Mouse (Mus musculus) limb, embryonic 10.5 days (tissue): ENCODE measurements around the gene Map3k5. TPM values are rescaled to one million over a fixed set of nuclear protein-coding genes. Genes with fewer than 3 reads are reported as not detected.

ENCODE experiments used
- DNase-seq: peaks from one replicate; pipeline ENCODE4 v3.0.0-alpha.2; 2017; ENCODE audit warnings: low spot score
- H3K27ac ChIP-seq: fragments of 300-500 bp; sonication (generic); 2 replicates; pipeline ENCODE4 v1.5.1; 2016; ENCODE audit warnings: mild to moderate bottlenecking
- H3K27me3 ChIP-seq: fragments of 300-500 bp; sonication (generic); 2 replicates; pipeline ENCODE4 v1.6.1; 2016; ENCODE audit warnings: low read depth, mild to moderate bottlenecking; ENCODE audit not compliant: poor library complexity, severe bottlenecking
- H3K36me3 ChIP-seq: fragments of 300-500 bp; sonication (generic); 2 replicates; pipeline ENCODE4 v1.6.1; 2016; ENCODE audit warnings: mild to moderate bottlenecking, moderate library complexity
- H3K4me1 ChIP-seq: fragments of 300-500 bp; sonication (generic); 2 replicates; pipeline ENCODE4 v1.6.1; 2016
- H3K4me3 ChIP-seq: fragments of 300-500 bp; sonication (generic); 2 replicates; pipeline ENCODE4 v1.5.1; 2016; ENCODE audit warnings: mild to moderate bottlenecking, moderate library complexity
- H3K9me3 ChIP-seq: fragments of 300-500 bp; sonication (generic); replicated peaks from 2 replicates; pipeline ENCODE4 v1.6.1; 2016; ENCODE audit warnings: mild to moderate bottlenecking
- WGBS: fragments of 180-500 bp; shearing (Covaris S2); methylation state at CpG from one replicate; pipeline ENCODE4 v1.1.7; 2016; 5-methylcytosine and 5-hydroxymethylcytosine counted together
- polyA plus RNA-seq: library from polyadenylated mRNA; unstranded; fragments of >200 nt; fragmentation: Nextera tagmentation; extraction: Ambion mirVana; gene quantifications from 2 replicates; pipeline ENCODE4 v1.2.1, GENCODE M21; 2016

The Map3k5 gene
- polyA plus RNA-seq, 1 experiment from 2014 or later = 0.44 TPM

GRCm38 (mm10) chr10:20006333-20007093, 72.2 kb downstream of the Map3k5 start:
- 87% methylated on average over 17 of the region's 17 CpGs for whole genome bisulfite sequencing
- H3K27ac ChIP-seq = no peak overlapping the region
- DNase-seq = no peak

DNA sequence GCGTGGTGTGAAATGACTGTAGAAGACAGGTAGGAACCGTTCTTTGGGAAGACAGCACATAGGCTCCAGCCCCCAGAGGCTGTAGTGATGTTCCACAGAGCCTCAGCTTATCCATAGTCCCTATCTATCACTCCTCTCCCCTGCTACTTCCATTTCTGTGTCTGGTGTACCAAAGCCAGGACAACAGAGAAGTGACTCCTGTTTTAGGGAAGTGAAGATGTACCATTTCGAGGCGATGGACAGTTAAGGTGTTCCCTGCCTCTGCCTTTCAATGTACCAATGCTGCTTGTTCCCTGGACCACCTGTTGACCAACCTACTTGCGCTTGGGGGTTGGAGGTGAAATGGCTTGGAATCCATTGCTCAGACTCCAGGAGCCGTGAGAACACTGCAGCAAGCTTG, 75.0 kb downstream of the Map3k5 start:
- DNase-seq = no peak
- WGBS = 91% methylated on average over 6 of the region's 6 CpGs
- H3K9me3 ChIP-seq = no peaks in the 10 kb centered on the region

More at GRCm38 (mm10) chr10:20006333-20007093, 72.2 kb downstream of the Map3k5 start:
- Histone ChIP-seq H3K4me1 (peaks cover 19% of the 10 kb centered on the region), H3K9me3 (no peaks in the 10 kb centered on the region), H3K4me3 (no peak overlapping the region), H3K27me3 (no peaks in the 10 kb centered on the region), H3K36me3 (no peaks in the 10 kb centered on the region)

DNA sequence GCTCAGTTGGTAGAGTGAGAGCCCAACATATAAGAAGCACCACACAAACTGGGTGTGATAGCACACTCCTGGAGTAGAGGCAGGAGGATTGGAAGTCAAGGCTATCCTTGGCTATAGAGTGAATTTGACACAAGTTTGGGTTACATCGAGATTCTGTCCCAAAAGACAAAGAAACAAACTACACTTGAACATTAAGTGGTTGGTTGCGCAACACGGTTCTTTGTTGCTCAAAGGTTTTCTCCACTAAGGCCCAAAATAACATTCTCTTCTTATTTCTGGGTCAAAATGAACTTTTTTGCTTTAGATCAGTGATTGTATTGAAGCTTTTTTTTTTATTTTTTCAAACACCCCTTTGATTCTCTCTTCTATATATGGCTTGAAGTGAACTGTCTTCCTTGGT, 75.7 kb downstream of the Map3k5 start:
- H3K4me3 ChIP-seq = no peak overlapping the region

More for the DNA sequence above, 75.0 kb downstream of the Map3k5 start:
- no peaks in the 10 kb centered on the region for H3K36me3 ChIP-seq
- peaks cover 7% of the 10 kb centered on the region for H3K4me1 ChIP-seq
- H3K27me3 ChIP-seq = no peaks in the 10 kb centered on the region
- H3K4me3 ChIP-seq = no peak overlapping the region
- H3K27ac ChIP-seq = no peak overlapping the region

GRCm38 (mm10) chr10:20018406-20018805, 84.1 kb downstream of the Map3k5 start:
- H3K4me1 ChIP-seq = no peaks in the 10 kb centered on the region
- H3K27me3 ChIP-seq = no peaks in the 10 kb centered on the region
- no peaks in the 10 kb centered on the region for H3K36me3 ChIP-seq
- no peak overlapping the region for H3K4me3 ChIP-seq
- WGBS = 97% methylated on average over 10 of the region's 10 CpGs
- H3K9me3 ChIP-seq = no peaks in the 10 kb centered on the region
- no peak overlapping the region for H3K27ac ChIP-seq
- no peak for DNase-seq

More for the DNA sequence above, 75.7 kb downstream of the Map3k5 start:
- DNase-seq = no peak
- H3K36me3 ChIP-seq = no peaks in the 10 kb centered on the region
- H3K27ac ChIP-seq = no peak overlapping the region
- 97% methylated on average over 3 of the region's 3 CpGs for WGBS
- H3K27me3 ChIP-seq = no peaks in the 10 kb centered on the region
- H3K9me3 ChIP-seq = no peaks in the 10 kb centered on the region
- H3K4me1 ChIP-seq = peaks cover 3% of the 10 kb centered on the region

GRCm38 (mm10) chr10:20018806-20019205, 84.5 kb downstream of the Map3k5 start:
- 94% methylated on average over 3 of the region's 3 CpGs for WGBS
- Histone ChIP-seq H3K27me3 (no peaks in the 10 kb centered on the region), H3K27ac (no peak overlapping the region), H3K36me3 (no peaks in the 10 kb centered on the region), H3K9me3 (no peaks in the 10 kb centered on the region), H3K4me1 (no peaks in the 10 kb centered on the region), H3K4me3 (no peak overlapping the region)
- no peak for DNase-seq

DNA sequence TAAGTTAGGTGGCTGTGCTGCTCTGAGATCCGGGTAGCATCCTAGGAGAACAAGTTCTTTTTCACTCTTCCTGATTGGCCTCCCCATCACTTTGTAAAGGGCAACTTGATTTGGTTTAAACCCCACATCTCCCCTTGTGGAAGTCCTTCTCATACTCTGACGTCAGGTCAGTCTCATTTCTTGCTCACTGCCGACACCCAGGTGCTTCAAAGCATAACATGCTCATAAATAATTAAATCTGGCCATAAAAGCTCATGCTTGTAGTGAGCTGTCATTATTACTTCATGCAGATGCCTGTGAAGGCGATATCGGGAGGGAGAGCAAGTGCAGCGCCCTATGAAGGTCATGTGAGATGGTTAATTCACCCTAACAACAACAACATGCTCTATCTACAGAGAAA, 87.0 kb downstream of the Map3k5 start:
- H3K4me1 ChIP-seq = no peaks in the 10 kb centered on the region
- WGBS = 87% methylated on average over 6 of the region's 6 CpGs
- DNase-seq = no peak
- H3K36me3 ChIP-seq = no peaks in the 10 kb centered on the region
- H3K4me3 ChIP-seq = no peak overlapping the region
- no peak overlapping the region for H3K27ac ChIP-seq
- H3K9me3 ChIP-seq = no peaks in the 10 kb centered on the region
- H3K27me3 ChIP-seq = no peaks in the 10 kb centered on the region

GRCm38 (mm10) chr10:20021670-20022468, 87.6 kb downstream of the Map3k5 start:
- H3K4me1 ChIP-seq = no peaks in the 10 kb centered on the region
- no peaks in the 10 kb centered on the region for H3K9me3 ChIP-seq
- no peaks in the 10 kb centered on the region for H3K36me3 ChIP-seq
- no peaks in the 10 kb centered on the region for H3K27me3 ChIP-seq
- DNase-seq = no peak
- no peak overlapping the region for H3K4me3 ChIP-seq
- no peak overlapping the region for H3K27ac ChIP-seq
- WGBS = 90% methylated on average over 15 of the region's 15 CpGs

DNA sequence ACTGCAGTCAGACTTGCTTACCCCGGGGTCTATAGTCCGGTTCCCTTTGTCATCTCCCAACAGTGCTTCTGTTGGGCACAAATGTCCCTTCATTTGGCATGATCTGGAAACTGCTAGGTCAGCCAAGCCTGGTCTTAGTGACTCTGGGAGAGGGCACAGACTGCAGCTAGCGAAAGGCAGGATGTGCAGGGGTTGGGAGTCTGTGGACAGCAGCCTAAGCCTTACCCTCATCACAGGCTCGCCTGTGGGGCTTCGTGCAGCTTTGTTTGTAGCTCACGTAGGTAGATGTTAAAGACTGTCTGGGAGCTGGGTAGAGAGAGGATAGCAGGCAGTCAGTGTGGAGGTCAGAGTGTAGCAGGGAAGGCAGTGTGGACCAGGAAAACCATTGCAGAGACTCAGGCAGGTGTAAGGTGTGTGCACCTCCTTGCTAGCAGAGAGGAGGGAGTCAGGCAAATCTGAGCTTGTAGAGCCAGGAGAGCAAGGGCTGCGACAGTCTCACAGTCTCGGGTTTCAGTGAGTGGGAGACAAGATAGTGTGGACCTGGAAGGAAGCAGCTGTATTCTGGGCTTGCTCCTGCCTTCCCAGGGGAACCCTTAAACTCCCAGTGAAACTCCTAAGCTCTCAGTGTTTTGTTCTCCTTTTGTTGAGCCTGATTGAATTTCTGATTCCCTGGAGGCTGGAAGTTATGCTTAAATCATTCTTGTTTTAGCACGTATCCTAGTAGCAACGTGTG, 88.5 kb downstream of the Map3k5 start:
- H3K4me1 ChIP-seq = no peaks in the 10 kb centered on the region
- H3K27me3 ChIP-seq = no peaks in the 10 kb centered on the region
- no peak overlapping the region; the same call in 1 of the 2 replicates for H3K27ac ChIP-seq
- no peaks in the 10 kb centered on the region for H3K36me3 ChIP-seq
- DNase-seq = no peak
- no peaks in the 10 kb centered on the region for H3K9me3 ChIP-seq
- H3K4me3 ChIP-seq = no peak overlapping the region
- WGBS = 68% methylated on average over 10 of the region's 10 CpGs

GRCm38 (mm10) chr10:20023524-20023923, 89.3 kb downstream of the Map3k5 start:
- Histone ChIP-seq H3K4me1 (no peaks in the 10 kb centered on the region), H3K4me3 (no peak overlapping the region), H3K36me3 (no peaks in the 10 kb centered on the region), H3K9me3 (no peaks in the 10 kb centered on the region), H3K27ac (no peak overlapping the region), H3K27me3 (no peaks in the 10 kb centered on the region)
- no peak for DNase-seq
- WGBS = 83% methylated on average over 10 of the region's 10 CpGs

DNA sequence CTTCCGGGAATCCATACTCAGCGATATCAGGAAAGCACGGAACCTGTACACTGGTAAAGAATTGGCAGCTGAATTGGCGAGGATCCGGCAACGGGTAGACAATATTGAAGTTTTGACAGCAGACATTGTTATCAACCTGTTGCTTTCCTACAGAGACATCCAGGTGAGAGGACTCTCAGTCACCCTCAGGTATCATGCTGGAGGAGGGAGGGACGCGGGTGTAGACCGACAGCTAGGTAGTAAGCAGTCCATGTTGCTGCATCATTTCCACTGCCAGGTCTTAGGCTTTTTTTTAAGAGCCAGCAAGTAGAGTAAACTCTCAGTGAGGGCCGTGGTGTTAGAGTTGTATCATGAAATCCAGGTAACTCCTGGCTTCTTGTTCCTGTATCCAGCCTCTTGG, 90.6 kb downstream of the Map3k5 start:
- WGBS = 93% methylated on average over 10 of the region's 10 CpGs
- DNase-seq = no peak

DNA sequence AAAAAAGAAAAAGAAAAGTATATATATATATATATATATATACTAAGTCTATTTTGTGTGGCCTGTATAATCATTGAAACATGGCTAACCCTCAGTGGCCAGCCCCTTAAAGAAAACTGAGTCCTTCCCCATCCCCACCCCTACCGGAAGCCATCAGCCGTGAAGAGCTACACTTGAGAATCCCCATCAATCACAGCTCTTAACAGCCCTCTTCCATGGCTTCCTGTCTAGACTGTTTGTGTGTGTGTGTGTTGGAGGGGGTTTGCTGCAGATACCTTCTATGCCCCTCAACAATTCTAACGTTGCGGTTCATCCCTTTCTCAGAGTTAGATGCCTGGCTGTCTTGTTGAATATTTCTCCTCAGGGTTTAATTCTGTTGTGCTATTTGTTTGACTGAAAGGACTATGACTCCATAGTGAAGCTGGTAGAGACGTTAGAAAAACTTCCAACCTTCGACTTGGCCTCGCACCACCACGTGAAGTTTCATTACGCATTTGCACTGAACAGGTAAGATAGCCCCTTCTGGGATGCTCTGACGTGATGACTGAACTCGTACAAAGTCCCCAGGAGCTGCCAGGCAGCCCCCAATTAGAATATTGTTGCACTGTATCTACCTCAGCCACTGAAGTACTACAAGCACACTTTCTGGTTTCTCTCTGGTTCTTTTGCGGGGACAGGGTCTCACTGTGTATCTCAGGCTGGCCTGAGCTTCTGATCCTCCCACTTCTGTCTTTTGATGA, 91.7 kb downstream of the Map3k5 start:
- no peaks in the 10 kb centered on the region for H3K27me3 ChIP-seq
- H3K9me3 ChIP-seq = no peaks in the 10 kb centered on the region
- no peak overlapping the region for H3K27ac ChIP-seq
- DNase-seq = no peak
- no peak overlapping the region for H3K4me3 ChIP-seq
- no peaks in the 10 kb centered on the region for H3K4me1 ChIP-seq
- H3K36me3 ChIP-seq = no peaks in the 10 kb centered on the region
- 77% methylated on average over 12 of the region's 12 CpGs for WGBS

More for the DNA sequence above, 90.6 kb downstream of the Map3k5 start:
- H3K27me3 ChIP-seq = no peaks in the 10 kb centered on the region
- H3K9me3 ChIP-seq = no peaks in the 10 kb centered on the region
- H3K36me3 ChIP-seq = no peaks in the 10 kb centered on the region
- H3K4me1 ChIP-seq = no peaks in the 10 kb centered on the region
- H3K4me3 ChIP-seq = no peak overlapping the region
- H3K27ac ChIP-seq = no peak overlapping the region

- no peaks in the 10 kb centered on the region for H3K9me3 ChIP-seq
- no peaks in the 10 kb centered on the region for H3K27me3 ChIP-seq
- H3K4me3 ChIP-seq = no peak overlapping the region
- WGBS = 91% methylated on average over 1 of the region's 1 CpGs
- no peaks in the 10 kb centered on the region for H3K4me1 ChIP-seq
- no peak for DNase-seq
- no peaks in the 10 kb centered on the region for H3K36me3 ChIP-seq
- H3K27ac ChIP-seq = no peak overlapping the region
These were observed 96.4 kb downstream of the Map3k5 start for GRCm38 (mm10) chr10:20030703-20031102.
